Mouse (Mus musculus): ENCODE results near the gene Cntrl. TPM values are rescaled to one million over a fixed set of nuclear protein-coding genes. Genes with fewer than 3 reads are reported as not detected.

Cntrl gene
- 13.1 and 15.0 TPM in 2 replicates for polyA plus RNA-seq (2012)

GRCm38 (mm10) chr2:35109141-35109923 is at the start of gene Cntrl:
Gene Cntrl (plus strand): TSS chr2:35109492.
- no peak for TF ChIP-seq GATA1 (IDR thresholded peaks at IDR 0.05; ENCODE audit: low read length)

GRCm38 (mm10) chr2:35060256-35060655 is 49.0 kb upstream of the Cntrl start:
- TF ChIP-seq GATA1 (IDR thresholded peaks at IDR 0.05; ENCODE audit: low read length), result no peak

- TF ChIP-seq GATA1 (IDR thresholded peaks at IDR 0.05; ENCODE audit: low read length), result no peak
Observed at GRCm38 (mm10) chr2:35060897-35061296, 48.4 kb upstream of the Cntrl start.

GRCm38 (mm10) chr2:35061338-35061737 is 48.0 kb upstream of the Cntrl start, which contains the start of gene Hc:
Gene Hc (minus strand): TSS chr2:35061438.
- no peak for TF ChIP-seq GATA1 (IDR thresholded peaks at IDR 0.05; ENCODE audit: low read length)

GRCm38 (mm10) chr2:35063333-35064030 is 45.8 kb upstream of the Cntrl start:
- TF ChIP-seq GATA1 (IDR thresholded peaks at IDR 0.05; ENCODE audit: low read length), result no peak

GRCm38 (mm10) chr2:35066525-35067082 is 42.7 kb upstream of the Cntrl start:
- TF ChIP-seq GATA1 (IDR thresholded peaks at IDR 0.05; ENCODE audit: low read length), result no peak

- no peak for TF ChIP-seq GATA1 (IDR thresholded peaks at IDR 0.05; ENCODE audit: low read length)
Observed at GRCm38 (mm10) chr2:35067117-35067516, 42.2 kb upstream of the Cntrl start.

- no peak for TF ChIP-seq GATA1 (IDR thresholded peaks at IDR 0.05; ENCODE audit: low read length)
Observed at GRCm38 (mm10) chr2:35069124-35069523, 40.2 kb upstream of the Cntrl start.

GRCm38 (mm10) chr2:35070275-35070674 is 39.0 kb upstream of the Cntrl start:
- no peak for TF ChIP-seq GATA1 (IDR thresholded peaks at IDR 0.05; ENCODE audit: low read length)

- TF ChIP-seq GATA1 (IDR thresholded peaks at IDR 0.05; ENCODE audit: low read length), result no peak
Observed at GRCm38 (mm10) chr2:35072547-35072946, 36.7 kb upstream of the Cntrl start.

- TF ChIP-seq GATA1 (IDR thresholded peaks at IDR 0.05; ENCODE audit: low read length), result no peak
Observed at GRCm38 (mm10) chr2:35074328-35074727, 35.0 kb upstream of the Cntrl start.

- TF ChIP-seq GATA1 (IDR thresholded peaks at IDR 0.05; ENCODE audit: low read length), result no peak
Observed at GRCm38 (mm10) chr2:35079166-35079565, 30.1 kb upstream of the Cntrl start.

GRCm38 (mm10) chr2:35087418-35087817 is 21.9 kb upstream of the Cntrl start:
- no peak for TF ChIP-seq GATA1 (IDR thresholded peaks at IDR 0.05; ENCODE audit: low read length)

- no peak for TF ChIP-seq GATA1 (IDR thresholded peaks at IDR 0.05; ENCODE audit: low read length)
Observed at GRCm38 (mm10) chr2:35100529-35100928, 8.8 kb upstream of the Cntrl start.

GRCm38 (mm10) chr2:35101443-35101842 is 7.8 kb upstream of the Cntrl start, which contains the start of gene AI182371:
Gene AI182371 (minus strand): TSS chr2:35101543.
- TF ChIP-seq GATA1 (IDR thresholded peaks at IDR 0.05; ENCODE audit: low read length), result no peak

GRCm38 (mm10) chr2:35102777-35103176 is 6.5 kb upstream of the Cntrl start:
- TF ChIP-seq GATA1 (IDR thresholded peaks at IDR 0.05; ENCODE audit: low read length), result no peak
